Mouse (Mus musculus) monocyte, adult 2 months (primary cell): Measurements from ENCODE around the gene Prph.

Experiments used
- DNase-seq, 2 experiments: peaks; one replicate each; pipeline ENCODE4 v3.0.0; 2022; ENCODE audit warnings: low spot score in 2 of 2, low read depth in 1 of 2

Prph gene

DNA sequence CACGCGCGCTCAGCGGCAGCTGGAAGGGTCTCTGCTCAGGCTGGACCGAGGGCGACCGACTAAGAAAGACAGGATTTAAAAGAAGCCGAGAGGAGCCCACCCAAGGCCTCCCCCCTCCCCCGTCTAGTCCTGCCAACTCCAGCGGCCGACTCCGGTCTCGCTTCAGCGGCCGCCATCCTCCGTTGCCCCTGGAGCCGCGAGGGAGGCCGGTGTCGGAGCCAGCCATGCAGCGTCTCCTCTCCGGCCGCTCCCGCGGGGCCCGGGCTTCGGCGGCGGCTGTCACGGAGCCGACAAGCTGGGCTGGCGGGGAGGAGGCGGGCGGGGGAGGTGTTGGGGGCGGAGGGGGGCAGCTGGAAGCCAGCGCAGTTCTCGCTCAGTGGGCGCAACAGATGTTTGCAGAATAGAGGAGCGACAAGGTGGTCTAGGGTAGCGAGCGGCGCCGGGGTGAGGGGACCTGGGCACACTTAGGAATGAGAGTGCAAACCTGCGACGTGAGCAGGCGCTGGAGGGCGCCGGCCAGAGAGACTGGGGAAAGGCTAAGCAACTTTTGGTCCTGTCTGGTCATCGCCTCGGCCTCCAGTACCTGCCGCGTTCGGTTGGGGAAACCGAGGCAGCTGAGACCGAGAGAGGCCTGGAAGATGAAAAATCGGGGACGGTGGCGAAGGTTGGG lies 42.0 kb downstream of the Prph start:
- DNase-seq: no peak

- no peak for DNase-seq
Measured at GRCm38 (mm10) chr15:99097840-99098492, 43.0 kb downstream of the Prph start.

DNA sequence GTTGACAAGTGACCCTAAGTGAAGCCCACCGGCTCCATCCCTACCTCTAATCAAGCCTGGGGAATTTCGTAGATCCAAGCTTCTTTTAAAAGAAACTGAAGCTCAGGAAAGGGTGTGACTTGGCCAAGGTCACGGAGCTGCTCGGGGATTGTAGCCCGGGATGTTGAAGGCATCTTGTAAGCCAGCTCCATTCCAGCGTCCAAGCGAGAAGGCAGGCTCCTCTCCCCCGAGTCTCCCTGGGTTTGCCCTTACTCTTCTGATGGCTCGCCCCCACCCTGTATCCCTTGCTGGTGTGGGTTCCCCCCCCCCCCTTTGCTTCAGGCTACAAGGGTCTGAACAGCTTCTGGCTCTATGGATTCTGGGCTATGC lies 43.5 kb downstream of the Prph start:
- no peak for DNase-seq

DNA sequence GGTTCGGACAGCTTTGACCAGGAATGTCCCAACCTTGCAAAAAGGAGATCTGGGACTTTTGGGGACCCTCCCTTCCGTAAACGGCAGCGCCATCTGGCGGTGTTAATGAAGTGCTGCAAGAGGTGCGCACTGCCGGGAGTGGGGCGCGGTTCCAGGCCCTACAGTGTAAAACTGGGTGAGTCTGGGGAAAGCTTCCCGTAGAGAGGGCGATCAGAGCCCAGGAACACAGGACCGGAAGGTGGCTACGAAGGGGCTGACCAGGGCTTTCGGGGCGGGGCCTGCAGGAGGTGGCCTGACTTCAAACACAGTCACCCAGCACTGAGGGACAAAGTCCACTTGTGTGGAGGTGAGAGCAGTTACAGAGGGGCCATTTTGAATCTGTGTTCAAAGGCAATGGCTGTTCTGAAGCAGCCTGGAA lies 44.2 kb downstream of the Prph start:
- DNase-seq: no peak

DNA sequence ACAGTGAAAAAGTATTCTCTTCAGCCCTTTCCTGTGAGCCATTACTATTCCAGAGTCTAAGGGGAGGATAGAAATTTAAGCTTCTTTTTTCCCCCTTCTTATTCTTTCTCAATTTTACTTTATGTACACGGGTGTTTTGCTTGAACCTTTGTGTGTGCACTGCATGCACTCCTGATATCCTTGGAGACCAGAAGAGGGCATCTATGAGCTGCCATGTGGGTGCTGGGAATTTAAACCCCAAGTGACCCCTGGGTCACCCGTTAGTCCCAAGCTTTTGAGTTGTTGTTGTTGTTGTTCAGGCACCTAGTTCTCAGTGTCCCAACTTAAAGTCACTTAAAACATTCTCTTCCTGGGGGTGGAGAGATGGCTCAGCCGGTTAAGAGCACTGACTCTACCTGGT lies 45.0 kb downstream of the Prph start:
- DNase-seq: no peak

DNA sequence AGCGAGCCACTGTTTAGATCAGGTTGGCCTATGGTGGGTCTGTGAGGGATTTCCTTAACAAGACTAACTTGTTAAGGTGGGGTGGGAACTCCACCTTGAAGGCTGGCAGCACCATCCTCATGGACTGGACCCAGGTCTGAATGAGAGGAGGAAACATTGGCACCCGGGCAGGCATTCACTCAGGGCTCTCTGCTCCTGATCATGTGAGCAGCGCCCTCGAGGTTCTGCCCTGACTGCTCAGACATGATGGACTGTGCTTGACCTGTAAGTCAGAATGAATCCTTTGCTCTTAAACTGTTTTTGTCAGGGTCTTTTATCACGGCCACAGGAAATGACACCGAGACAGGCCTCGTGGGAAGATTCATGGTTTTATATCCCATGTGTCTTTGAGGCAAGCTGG lies 50.3 kb downstream of the Prph start:
- DNase-seq: no peak

GRCm38 (mm10) chr15:99107866-99108265 lies 52.9 kb downstream of the Prph start:
- no peak for DNase-seq
